Mouse (Mus musculus) stomach, postnatal 0 days (tissue): ENCODE measurements around the gene Wnt6. TPM values are rescaled to one million over a fixed set of nuclear protein-coding genes. Genes with fewer than 3 reads are reported as not detected.
A peak's percentile ranks its signal among the peaks of the same experiment; 100 is the strongest.

Experiments used
- ATAC-seq: fragments of 200-750 bp; cut with Nextera tagmentation; 2 replicates; pipeline ENCODE4 v1.8.0; 2017; ENCODE audit not compliant: low FRiP score, low TSS enrichment
- DNase-seq: peaks from one replicate; pipeline ENCODE4 v3.0.0-alpha.2; 2016; ENCODE audit warnings: low spot score
- H3K27ac ChIP-seq: fragments of 300-500 bp; sonication (generic); replicated peaks from 2 replicates; pipeline ENCODE4 v1.5.1; 2014; ENCODE audit warnings: mild to moderate bottlenecking, control low read depth
- H3K27me3 ChIP-seq: fragments of 300-500 bp; sonication (generic); 2 replicates; pipeline ENCODE4 v1.6.1; 2014; ENCODE audit warnings: low read length; ENCODE audit not compliant: control insufficient read depth, insufficient read depth
- H3K36me3 ChIP-seq: fragments of 300-500 bp; sonication (generic); 2 replicates; pipeline ENCODE4 v1.6.1; 2014; ENCODE audit warnings: low read length, mixed read lengths; ENCODE audit not compliant: control insufficient read depth, insufficient read depth
- H3K4me1 ChIP-seq: fragments of 300-500 bp; sonication (generic); replicated peaks from 2 replicates; pipeline ENCODE4 v1.6.1; 2014; ENCODE audit warnings: antibody characterized with exemption; ENCODE audit not compliant: control insufficient read depth, insufficient read depth
- H3K4me2 ChIP-seq: fragments of 300-500 bp; sonication (generic); replicated peaks from 2 replicates; pipeline ENCODE4 v1.6.1; 2014; ENCODE audit warnings: low read depth, mild to moderate bottlenecking, control low read depth, moderate library complexity
- H3K4me3 ChIP-seq: fragments of 300-500 bp; sonication (generic); 2 replicates; pipeline ENCODE4 v1.5.1; 2014; ENCODE audit warnings: low read depth, low read length, control low read depth
- H3K9ac ChIP-seq: fragments of 300-500 bp; sonication (generic); 2 replicates; pipeline ENCODE4 v1.6.1; 2014; ENCODE audit warnings: mild to moderate bottlenecking, low read length, control low read depth, mixed read lengths
- H3K9me3 ChIP-seq: fragments of 300-500 bp; sonication (generic); 2 replicates; pipeline ENCODE4 v1.6.1; 2016; ENCODE audit warnings: low read length; ENCODE audit not compliant: control insufficient read depth
- CTCF ChIP-seq: IDR thresholded peaks from 2 replicates; pipeline ENCODE4 v1.5.1; 2016; ENCODE audit warnings: antibody characterized with exemption, low read depth, mild to moderate bottlenecking, moderate library complexity
- EP300 ChIP-seq: optimal IDR thresholded peaks from 2 replicates; pipeline ENCODE3; 2016; ENCODE audit warnings: antibody characterized with exemption
- WGBS: fragments of 180-500 bp; shearing (Covaris S2); extraction: QIAGEN DNeasy Blood & Tissue Kit; methylation state at CpG from one replicate; pipeline ENCODE4 v1.1.7; 2014; 5-methylcytosine and 5-hydroxymethylcytosine counted together
- polyA plus RNA-seq: library from polyadenylated mRNA; unstranded; fragments of >200 nt; fragmentation: Nextera tagmentation; extraction: Ambion mirVana; gene quantifications from 2 replicates; pipeline ENCODE4 v1.2.1, GENCODE M21; 2015

The Wnt6 gene
- polyA plus RNA-seq, 1 experiment from 2014 or later, result 3.6 TPM

DNA sequence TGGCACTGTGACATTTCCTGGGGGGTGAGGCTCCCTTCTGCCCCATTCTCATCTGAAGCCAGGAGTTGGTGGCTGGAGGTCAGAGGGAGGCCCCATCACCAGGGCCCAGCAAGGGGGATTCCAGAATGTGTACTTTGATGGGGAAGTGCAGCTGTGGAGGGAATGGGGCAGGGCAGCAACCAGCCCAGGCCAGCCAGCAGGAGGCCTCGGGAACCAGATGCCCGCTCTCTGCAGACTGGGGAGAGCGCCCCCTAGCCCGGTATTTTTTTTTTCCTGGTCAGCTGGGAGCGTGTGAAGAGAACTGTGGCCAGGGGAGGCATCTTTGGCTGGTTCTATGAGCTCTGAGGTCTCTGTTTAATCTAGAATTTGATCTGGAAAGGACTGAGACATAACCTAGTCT is 4.1 kb downstream of the Wnt6 start:
- Histone ChIP-seq H3K4me1 (no peaks in the 10 kb centered on the region; the same call in 1 of the 2 replicates), H3K27me3 (peaks cover 2% of the 10 kb centered on the region; the same call in 1 of the 2 replicates), H3K4me2 (no peak overlapping the region), H3K36me3 (no peaks in the 10 kb centered on the region), H3K9me3 (no peaks in the 10 kb centered on the region), H3K9ac (no peak overlapping the region), H3K27ac (no peak overlapping the region), H3K4me3 (no peak overlapping the region)
- no peak for TF ChIP-seq EP300
- peak; percentile 64 for TF ChIP-seq CTCF
- peak; percentile 11; the same call in 1 of the 2 replicates for ATAC-seq
- peak; percentile 54 for DNase-seq
- WGBS, result 20% methylated on average over 5 of the region's 5 CpGs

DNA sequence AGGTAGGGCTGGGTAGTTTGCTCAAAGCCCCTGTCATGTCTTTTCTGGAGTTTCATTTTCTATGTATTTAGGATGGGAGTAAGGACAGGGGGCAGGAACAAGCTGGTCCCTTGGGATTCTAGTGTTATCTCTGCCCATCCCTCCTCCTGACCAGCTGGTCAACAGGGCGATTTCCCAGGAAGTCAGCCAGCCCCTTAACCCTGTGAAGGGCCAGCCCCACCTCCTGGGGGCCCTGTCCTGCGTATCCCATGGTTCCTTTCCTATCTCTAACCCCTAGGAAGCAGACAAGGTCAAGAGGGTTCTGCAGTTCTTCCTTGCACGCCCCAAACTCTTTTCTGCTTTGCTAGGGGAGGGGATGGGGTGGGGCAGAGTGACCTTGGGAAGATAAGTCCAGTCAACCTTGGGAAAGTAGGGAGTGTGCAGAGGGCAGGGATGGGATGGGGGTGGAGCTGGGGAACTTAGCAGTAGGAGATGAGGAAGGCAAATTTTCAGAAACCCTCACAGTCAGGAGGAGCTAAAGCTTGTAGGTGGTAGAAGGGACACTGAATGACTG is 7.3 kb downstream of the Wnt6 start:
- Histone ChIP-seq H3K4me3 (no peak overlapping the region), H3K27ac (no peak overlapping the region), H3K4me1 (no peaks in the 10 kb centered on the region), H3K27me3 (peaks cover 13% of the 10 kb centered on the region), H3K36me3 (no peaks in the 10 kb centered on the region), H3K4me2 (no peak overlapping the region), H3K9ac (no peak overlapping the region), H3K9me3 (no peaks in the 10 kb centered on the region)
- no peak for DNase-seq
- WGBS, result 39% methylated on average over 3 of the region's 3 CpGs
- ATAC-seq, result no peak
- TF ChIP-seq EP300 (no peak), CTCF (no peak)

DNA sequence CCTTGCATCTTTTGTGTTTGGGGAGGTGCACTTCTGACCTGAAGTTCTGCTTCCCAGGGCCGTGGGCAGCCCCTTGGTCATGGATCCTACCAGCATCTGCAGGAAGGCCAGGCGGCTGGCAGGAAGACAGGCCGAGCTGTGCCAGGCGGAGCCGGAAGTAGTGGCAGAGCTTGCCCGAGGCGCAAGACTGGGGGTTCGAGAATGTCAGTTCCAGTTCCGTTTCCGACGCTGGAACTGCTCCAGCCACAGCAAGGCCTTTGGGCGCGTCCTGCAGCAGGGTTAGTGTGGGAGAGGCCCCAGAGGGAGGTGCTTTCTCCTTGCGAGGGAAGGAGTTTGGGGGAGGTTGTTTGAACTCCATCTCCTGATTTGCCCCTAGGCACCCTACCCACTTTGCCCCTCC is 10.4 kb downstream of the Wnt6 start:
- DNase-seq (no peak), ATAC-seq (no peak)
- Histone ChIP-seq H3K27ac (no peak overlapping the region), H3K36me3 (no peaks in the 10 kb centered on the region), H3K9ac (no peak overlapping the region), H3K4me3 (no peak overlapping the region), H3K27me3 (peaks cover 21% of the 10 kb centered on the region), H3K4me2 (no peak overlapping the region), H3K4me1 (no peaks in the 10 kb centered on the region), H3K9me3 (no peaks in the 10 kb centered on the region)
- 20% methylated on average over 14 of the region's 14 CpGs for WGBS
- no peak for TF ChIP-seq CTCF
- TF ChIP-seq EP300, result no peak

DNA sequence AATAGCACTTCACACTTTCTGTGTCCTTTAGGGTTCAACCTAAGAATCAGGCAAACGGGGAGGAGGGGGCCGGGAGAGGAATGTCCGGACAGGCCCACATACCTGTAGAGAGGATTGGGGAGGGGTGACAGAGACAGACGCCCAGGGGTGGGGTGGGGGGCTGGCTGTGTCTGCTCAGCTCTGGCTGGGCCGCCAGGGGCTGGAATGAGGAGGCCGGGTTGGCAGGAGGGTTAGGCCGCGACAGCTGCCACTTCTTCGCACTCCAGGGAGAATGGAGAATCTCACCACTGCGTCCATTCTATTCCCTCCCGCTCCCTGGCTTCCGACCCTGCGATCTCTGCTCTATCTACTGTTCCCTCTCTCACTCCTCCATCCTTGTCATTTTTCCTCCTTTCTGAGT is 11.9 kb downstream of the Wnt6 start:
- DNase-seq (no peak), ATAC-seq (no peak)
- Histone ChIP-seq H3K36me3 (no peaks in the 10 kb centered on the region), H3K4me1 (no peaks in the 10 kb centered on the region), H3K9me3 (no peaks in the 10 kb centered on the region), H3K9ac (no peak overlapping the region), H3K4me3 (peak overlapping the region; percentile 43), H3K27me3 (peaks cover 21% of the 10 kb centered on the region), H3K27ac (no peak overlapping the region), H3K4me2 (peak overlapping the region; percentile 72)
- 11% methylated on average over 13 of the region's 13 CpGs for WGBS
- no peak for TF ChIP-seq EP300
- no peak for TF ChIP-seq CTCF

DNA sequence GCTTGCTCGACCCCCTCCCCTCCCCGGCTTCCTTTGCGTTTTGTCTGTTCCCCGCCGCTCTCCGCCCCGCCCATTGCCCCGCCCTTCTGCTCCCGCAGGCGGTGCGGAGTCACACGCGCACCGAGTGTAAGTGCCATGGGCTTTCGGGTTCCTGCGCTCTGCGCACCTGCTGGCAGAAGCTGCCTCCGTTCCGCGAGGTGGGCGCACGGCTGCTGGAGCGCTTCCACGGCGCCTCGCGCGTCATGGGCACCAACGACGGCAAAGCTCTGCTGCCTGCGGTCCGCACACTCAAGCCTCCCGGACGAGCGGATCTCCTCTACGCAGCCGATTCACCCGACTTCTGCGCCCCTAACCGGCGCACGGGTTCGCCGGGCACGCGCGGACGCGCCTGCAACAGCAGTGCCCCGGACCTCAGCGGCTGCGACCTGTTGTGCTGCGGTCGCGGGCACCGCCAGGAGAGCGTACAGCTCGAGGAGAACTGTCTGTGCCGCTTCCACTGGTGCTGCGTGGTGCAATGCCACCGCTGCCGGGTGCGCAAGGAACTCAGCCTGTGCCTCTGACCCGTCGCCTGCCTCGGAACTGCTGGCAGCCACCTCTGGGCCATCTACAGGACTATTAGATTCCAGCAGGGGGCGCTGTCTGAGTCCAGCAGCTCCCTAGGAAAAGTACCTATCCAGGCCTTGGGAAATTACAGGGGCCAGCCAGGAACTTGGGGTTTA is 12.5 kb downstream of the Wnt6 start:
- Histone ChIP-seq H3K27me3 (peaks cover 21% of the 10 kb centered on the region), H3K4me2 (peak overlapping the region; percentile 72), H3K9me3 (no peaks in the 10 kb centered on the region), H3K36me3 (no peaks in the 10 kb centered on the region), H3K9ac (peak overlapping the region; percentile 23; the same call in 1 of the 2 replicates), H3K27ac (no peak overlapping the region), H3K4me1 (no peaks in the 10 kb centered on the region), H3K4me3 (peak overlapping the region; percentile 43)
- ATAC-seq (peak; percentile 35), DNase-seq (peak; percentile 57)
- TF ChIP-seq EP300, result no peak
- peak; percentile 76 for TF ChIP-seq CTCF
- 2% methylated on average over 66 of the region's 67 CpGs for WGBS

DNA sequence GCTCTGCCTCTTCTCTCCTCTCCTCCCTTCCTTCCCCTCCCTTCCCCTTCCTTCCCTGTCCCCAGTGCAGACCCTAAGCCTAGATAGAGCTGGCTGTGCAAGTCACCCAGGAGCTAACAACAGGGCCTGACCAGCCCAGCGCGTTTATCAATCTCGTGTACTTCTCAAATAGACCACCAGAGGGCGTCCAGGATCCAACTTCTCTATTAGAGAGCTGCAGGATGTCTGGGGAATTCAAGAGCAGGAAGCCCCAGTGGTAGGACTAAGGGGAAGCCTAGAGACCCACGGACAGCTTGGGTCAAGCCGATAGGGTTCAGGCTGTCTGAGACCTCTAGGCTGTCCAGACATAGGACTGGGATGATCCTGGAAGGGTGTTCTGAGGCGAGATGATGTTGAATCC is 16.2 kb downstream of the Wnt6 start:
- TF ChIP-seq EP300 (no peak), CTCF (peak; percentile 91)
- H3K9ac ChIP-seq, result no peak overlapping the region
- no peak overlapping the region for H3K27ac ChIP-seq
- H3K4me2 ChIP-seq, result no peak overlapping the region
- H3K36me3 ChIP-seq, result no peaks in the 10 kb centered on the region
- WGBS, result 7% methylated on average over 7 of the region's 7 CpGs
- no peak overlapping the region for H3K4me3 ChIP-seq
- DNase-seq, result peak; percentile 77
- ATAC-seq, result peak; percentile 52; the same call in 1 of the 2 replicates
- peaks cover 26% of the 10 kb centered on the region for H3K27me3 ChIP-seq
- H3K9me3 ChIP-seq, result no peaks in the 10 kb centered on the region
- no peaks in the 10 kb centered on the region for H3K4me1 ChIP-seq
